Mouse (Mus musculus) megakaryocyte, adult 5-6 weeks (primary cell): ENCODE data around the gene Htra3. TPM values are rescaled to one million over a fixed set of nuclear protein-coding genes. Genes with fewer than 3 reads are reported as not detected.

Experiments used
- ATAC-seq: 2 replicates; pipeline ENCODE4 v1.8.0; 2016; ENCODE audit warnings: mild to moderate bottlenecking, inconsistent platforms; ENCODE audit not compliant: poor library complexity, severe bottlenecking
- total RNA-seq, 2 experiments: library from RNA; stranded (forward) in 1 of 2; stranded (reverse) in 1 of 2; fragments of 153-499, 151-499 nt in 1 of 2; fragments of 221-1000, 200-1000 nt in 1 of 2; gene quantifications; 2 replicates each; pipeline versions ENCODE4 v1.2.3 to v1.2.4; 2015 to 2017

Gene Htra3
- total RNA-seq, 2 experiments from 2014 or later: 0.04 TPM; not detected in 1

- ATAC-seq: no peak
Measured at GRCm38 (mm10) chr5:35623831-35624230, 55.8 kb downstream of the Htra3 start.

- ATAC-seq: no peak
Measured at GRCm38 (mm10) chr5:35621114-35621513, 58.5 kb downstream of the Htra3 start.

GRCm38 (mm10) chr5:35616943-35617342 lies 62.6 kb downstream of the Htra3 start:
- no peak for ATAC-seq

GRCm38 (mm10) chr5:35612722-35613121 lies 66.9 kb downstream of the Htra3 start:
- ATAC-seq: no peak

GRCm38 (mm10) chr5:35611900-35612299 lies 67.7 kb downstream of the Htra3 start:
- no peak for ATAC-seq

GRCm38 (mm10) chr5:35611170-35611569 lies 68.4 kb downstream of the Htra3 start:
- no peak for ATAC-seq

GRCm38 (mm10) chr5:35610381-35610780 lies 69.2 kb downstream of the Htra3 start:
- ATAC-seq: no peak

GRCm38 (mm10) chr5:35609971-35610370 lies 69.6 kb downstream of the Htra3 start:
- ATAC-seq: no peak

GRCm38 (mm10) chr5:35609381-35609780 lies 70.2 kb downstream of the Htra3 start:
- no peak for ATAC-seq

GRCm38 (mm10) chr5:35608559-35608958 lies 71.0 kb downstream of the Htra3 start:
- ATAC-seq: no peak

- ATAC-seq: no peak
Measured at GRCm38 (mm10) chr5:35607784-35608183, 71.8 kb downstream of the Htra3 start.

- ATAC-seq: no peak
Measured at GRCm38 (mm10) chr5:35606800-35607199, 72.8 kb downstream of the Htra3 start.

GRCm38 (mm10) chr5:35605355-35605754 lies 74.2 kb downstream of the Htra3 start:
- no peak for ATAC-seq

Other genes with a start within 250 kb of the Htra3 start
- not detected in 2 replicates for gene Cpz, start 154.1 kb downstream of the Htra3 start, total RNA-seq (2015)
- not detected in 2 replicates for gene Cpz, start 154.1 kb downstream of the Htra3 start, total RNA-seq (2017)
- gene Trmt44, start 104.7 kb downstream of the Htra3 start, total RNA-seq (2015): 4.4 and 6.1 TPM in 2 replicates
- 5.7 and 7.7 TPM in 2 replicates for gene Trmt44, start 104.7 kb downstream of the Htra3 start, total RNA-seq (2017)
- 54.4 and 64.0 TPM in 2 replicates for gene Acox3, start 96.7 kb downstream of the Htra3 start, total RNA-seq (2015)
- 64.0 and 74.3 TPM in 2 replicates for gene Acox3, start 96.7 kb downstream of the Htra3 start, total RNA-seq (2017)
- gene Sh3tc1, start 60.2 kb upstream of the Htra3 start, total RNA-seq (2015): 6.6 and 6.8 TPM in 2 replicates
- gene Sh3tc1, start 60.2 kb upstream of the Htra3 start, total RNA-seq (2017): 13.1 and 14.4 TPM in 2 replicates
- 0.04 TPM in 1 of 2 replicates, not detected in the other for gene Ablim2, start 78.1 kb upstream of the Htra3 start, total RNA-seq (2015)
- not detected in 2 replicates for gene Ablim2, start 78.1 kb upstream of the Htra3 start, total RNA-seq (2017)
- 2.6 and 2.7 TPM in 2 replicates for gene Afap1, start 213.5 kb upstream of the Htra3 start, total RNA-seq (2015)
- 2.0 and 3.1 TPM in 2 replicates for gene Afap1, start 213.5 kb upstream of the Htra3 start, total RNA-seq (2017)